8 mouse cellular contexts compared by ENCODE assay signal in the genomic region with DNA sequence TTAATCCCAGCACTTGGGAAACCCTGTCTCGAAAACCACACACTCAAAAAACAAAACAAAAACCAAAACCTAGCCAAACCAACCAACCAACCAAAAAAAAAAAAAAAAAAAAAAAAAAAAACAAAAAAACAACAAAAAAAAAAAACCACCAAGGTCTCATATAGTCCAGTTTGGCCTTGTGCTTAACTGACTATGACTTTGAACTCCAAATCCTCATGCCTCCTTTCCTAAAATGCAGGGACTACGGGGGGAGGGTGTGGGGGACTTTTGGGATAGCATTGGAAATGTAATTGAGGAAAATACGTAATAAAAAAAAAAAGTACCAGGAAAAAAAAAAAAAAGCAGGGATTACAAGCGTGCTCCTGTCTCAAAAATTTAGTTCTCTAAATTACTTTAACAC. TPM values are rescaled to one million over a fixed set of nuclear protein-coding genes. Genes with fewer than 3 reads are reported as not detected.
DNase-seq lines count a peak whose midpoint lies in the region; ATAC-seq and TF ChIP-seq lines count a peak whose summit lies in the region.

No protein-coding gene starts in this region.

- H3K27ac ChIP-seq in heart, adult 2 months: peak overlapping the region; percentile 93
- no peak overlapping the region for H3K27ac ChIP-seq in forebrain, embryonic 14.5 days (ENCODE audit: low read depth, low read length)
- no peak overlapping the region; the same call in 1 of the 2 replicates for H3K27ac ChIP-seq in liver, embryonic 14.5 days

- no peak for TF ChIP-seq CTCF in heart, adult 2 months (IDR thresholded peaks at IDR 0.05)
- TF ChIP-seq CTCF in liver, embryonic 14.5 days (IDR thresholded peaks at IDR 0.05; ENCODE audit: low read depth): no peak

- no peaks in the 10 kb centered on the region for H3K36me3 ChIP-seq in heart, adult 2 months (ENCODE audit: control insufficient read depth, insufficient read depth, low read length)
- H3K36me3 ChIP-seq in forebrain, embryonic 14.5 days (ENCODE audit: control insufficient read depth, insufficient read depth, low read length): no peaks in the 10 kb centered on the region
- H3K36me3 ChIP-seq in liver, embryonic 14.5 days (replicated peaks; ENCODE audit: control insufficient read depth, insufficient read depth, low read depth): no peaks in the 10 kb centered on the region

- DNase-seq in heart, adult 2 months: no peak
- no peak for DNase-seq in heart, postnatal 36 days
- peak; percentile 50 for DNase-seq in A20 (ENCODE audit: low read depth, low spot score)
- DNase-seq in forebrain, embryonic 14.5 days (ENCODE audit: low spot score): no peak
- DNase-seq in liver, embryonic 14.5 days (ENCODE audit: low read depth in 3 of 3, low spot score in 3 of 3): no peak
- DNase-seq in cerebellum, postnatal 36 days: no peak
- no peak for DNase-seq in right cerebral cortex, postnatal 10 days (ENCODE audit: low spot score in 2 of 2)
- DNase-seq in gastrocnemius, postnatal 14 days: no peak

- WGBS in heart, adult 2 months: 17% methylated on average over 4 of the region's 4 CpGs
- WGBS in forebrain, embryonic 14.5 days: 10% methylated on average over 4 of the region's 4 CpGs
- WGBS in liver, embryonic 14.5 days (ENCODE audit: insufficient replicate concordance): 18% methylated on average over 4 of the region's 4 CpGs

- TF ChIP-seq POLR2A in heart, adult 2 months (IDR thresholded peaks at IDR 0.05; ENCODE audit: insufficient read depth, low read depth, low read length): no peak

- H3K9me3 ChIP-seq in forebrain, embryonic 14.5 days (replicated peaks; ENCODE audit: control insufficient read depth, low read length): no peaks in the 10 kb centered on the region
- H3K9me3 ChIP-seq in liver, embryonic 14.5 days (ENCODE audit: control insufficient read depth, low read length): no peaks in the 10 kb centered on the region

- peak overlapping the region; percentile 47 for H3K4me2 ChIP-seq in forebrain, embryonic 14.5 days (ENCODE audit: low read length)
- H3K4me2 ChIP-seq in liver, embryonic 14.5 days (ENCODE audit: low read depth): peak overlapping the region; percentile 83

- intact Hi-C loops in heart, adult 2 months (cut with DNase I): no loop called here
- intact Hi-C loops in heart, postnatal 36 days (cut with DNase I): no loop called here
- intact Hi-C loops in gastrocnemius, postnatal 14 days (cut with DNase I; ENCODE audit: low total_unique reads): no loop called here

- TF ChIP-seq EP300 in heart, adult 2 months (IDR thresholded peaks at IDR 0.05; ENCODE audit: insufficient read depth, low read depth, low read length): no peak
- TF ChIP-seq EP300 in liver, embryonic 14.5 days (IDR thresholded peaks at IDR 0.05; ENCODE audit: low read depth): no peak

- no peak overlapping the region for H3K9ac ChIP-seq in heart, adult 2 months (ENCODE audit: low read depth, low read length)
- H3K9ac ChIP-seq in forebrain, embryonic 14.5 days (ENCODE audit: low read length): peak overlapping the region; percentile 32; the same call in 1 of the 2 replicates
- peak overlapping the region; percentile 97 for H3K9ac ChIP-seq in liver, embryonic 14.5 days (replicated peaks)

- peak overlapping the region; percentile 83 for H3K4me3 ChIP-seq in heart, adult 2 months
- H3K4me3 ChIP-seq in forebrain, embryonic 14.5 days (ENCODE audit: low read depth, low read length): peak overlapping the region; percentile 80
- H3K4me3 ChIP-seq in liver, embryonic 14.5 days (ENCODE audit: insufficient read depth in 1 of 2, low read depth in 2 of 2, low read length in 2 of 2): peak overlapping the region in 1 of 2 experiments; percentile 99; a peak in 2 of 4 replicates

- peaks cover 5% of the 10 kb centered on the region for H3K79me2 ChIP-seq in heart, adult 2 months (replicated peaks; ENCODE audit: control insufficient read depth, insufficient read depth, low read length)

- ATAC-seq in forebrain, embryonic 14.5 days: peak; percentile 21
- no peak for ATAC-seq in liver, embryonic 14.5 days (ENCODE audit: insufficient read depth)

- no peaks in the 10 kb centered on the region for H3K27me3 ChIP-seq in heart, adult 2 months (ENCODE audit: control insufficient read depth, insufficient read depth, low read length)
- H3K27me3 ChIP-seq in forebrain, embryonic 14.5 days (replicated peaks; ENCODE audit: control insufficient read depth, insufficient read depth, low read length): no peaks in the 10 kb centered on the region
- no peaks in the 10 kb centered on the region for H3K27me3 ChIP-seq in liver, embryonic 14.5 days (ENCODE audit: control insufficient read depth, insufficient read depth, low read length)

- H3K4me1 ChIP-seq in heart, adult 2 months (ENCODE audit: control insufficient read depth, insufficient read depth, low read length): no peaks in the 10 kb centered on the region
- H3K4me1 ChIP-seq in forebrain, embryonic 14.5 days (ENCODE audit: control insufficient read depth, insufficient read depth, low read length): peaks cover 4% of the 10 kb centered on the region; the same call in 1 of the 2 replicates
- peaks cover 0 to 11% of the 10 kb centered on the region in 2 experiments; a peak in 3 of 4 replicates for H3K4me1 ChIP-seq in liver, embryonic 14.5 days (replicated peaks; ENCODE audit: control insufficient read depth in 2 of 2, insufficient read depth in 2 of 2, low read length in 1 of 2)

RNA-seq across cellular contexts. Expression of a gene that starts 0.4 kb away (rescaled TPM):
- 10 to 100 TPM; 14.7 to 15.3 TPM for total RNA-seq in heart, adult 2 months (2021)
- polyA plus RNA-seq in heart, adult 2 months (2012; rRNA removed): 12.7 and 15.4 TPM in 2 replicates
- 10 to 100 TPM; 14.2 to 18.0 TPM for total RNA-seq in heart, postnatal 36 days (2021)
- 14.8 and 19.3 TPM in 2 replicates for polyA plus RNA-seq in forebrain, embryonic 14.5 days (2014; fragmentation: Nextera tagmentation; extraction: Ambion mirVana)
- polyA plus RNA-seq in liver, embryonic 14.5 days (2012; rRNA removed): 3.7 and 3.9 TPM in 2 replicates
- 3.9 and 4.2 TPM in 2 replicates for polyA plus RNA-seq in liver, embryonic 14.5 days (2014; fragmentation: Nextera tagmentation; extraction: Ambion mirVana)
- 10 to 100 TPM; 15.4 to 17.0 TPM for total RNA-seq in gastrocnemius, postnatal 14 days (2021)

RNA-seq across cellular contexts. Expression of a gene that starts 18.9 kb away (rescaled TPM):
- total RNA-seq in heart, adult 2 months (2021): 1 to 10 TPM; 7.1 to 8.5 TPM
- 3.2 and 3.9 TPM in 2 replicates for polyA plus RNA-seq in heart, adult 2 months (2012; rRNA removed)
- total RNA-seq in heart, postnatal 36 days (2021): 1 to 10 TPM; 7.3 to 7.6 TPM
- polyA plus RNA-seq in forebrain, embryonic 14.5 days (2014; fragmentation: Nextera tagmentation; extraction: Ambion mirVana): 11.8 and 13.5 TPM in 2 replicates
- polyA plus RNA-seq in liver, embryonic 14.5 days (2012; rRNA removed): 2.2 and 2.3 TPM in 2 replicates
- 3.4 and 4.8 TPM in 2 replicates for polyA plus RNA-seq in liver, embryonic 14.5 days (2014; fragmentation: Nextera tagmentation; extraction: Ambion mirVana)
- 1 to 10 TPM; 3.9 to 4.9 TPM for total RNA-seq in gastrocnemius, postnatal 14 days (2021)

RNA-seq across cellular contexts. Expression of a gene that starts 19.2 kb away (rescaled TPM):
- 10 to 100 TPM; 43.1 to 54.1 TPM for total RNA-seq in heart, adult 2 months (2021)
- polyA plus RNA-seq in heart, adult 2 months (2012; rRNA removed): 66.4 and 87.7 TPM in 2 replicates
- 10 to 100 TPM; 49.4 to 54.1 TPM for total RNA-seq in heart, postnatal 36 days (2021)
- 40.4 and 43.3 TPM in 2 replicates for polyA plus RNA-seq in forebrain, embryonic 14.5 days (2014; fragmentation: Nextera tagmentation; extraction: Ambion mirVana)
- 7.4 and 7.5 TPM in 2 replicates for polyA plus RNA-seq in liver, embryonic 14.5 days (2012; rRNA removed)
- polyA plus RNA-seq in liver, embryonic 14.5 days (2014; fragmentation: Nextera tagmentation; extraction: Ambion mirVana): 11.3 and 12.9 TPM in 2 replicates
- 10 to 100 TPM; 20.7 to 24.8 TPM for total RNA-seq in gastrocnemius, postnatal 14 days (2021)
